In genomic region chr19:45813801-45814200, GRCm38 (mm10) we compare ENCODE assay signal across 8 mouse cellular contexts. TPM values are rescaled to one million over a fixed set of nuclear protein-coding genes. Genes with fewer than 3 reads are reported as not detected.
DNase-seq lines count a peak whose midpoint lies in the region; ATAC-seq and TF ChIP-seq lines count a peak whose summit lies in the region.

No protein-coding gene starts in this region.

- no peak overlapping the region for H3K27ac ChIP-seq in hindbrain, embryonic 10.5 days
- H3K27ac ChIP-seq in hindbrain, embryonic 16.5 days (ENCODE audit: low read depth, low read length) = no peak overlapping the region
- H3K27ac ChIP-seq in limb, embryonic 13.5 days = no peak overlapping the region

- TF ChIP-seq CTCF in C2C12 (IDR thresholded peaks at IDR 0.05; ENCODE audit: control insufficient read depth, insufficient read depth, insufficient read length) = no peak
- no peak for TF ChIP-seq CTCF in brain, embryonic 14.5 days (IDR thresholded peaks at IDR 0.05; ENCODE audit: borderline replicate concordance, extremely low read depth, insufficient read depth, insufficient read length)

- H3K36me3 ChIP-seq in hindbrain, embryonic 10.5 days = 0 out of 2 replicates have a peak, but pooled peaks cover 6% of the 10 kb centered on the region
- H3K36me3 ChIP-seq in hindbrain, embryonic 16.5 days (ENCODE audit: control insufficient read depth, insufficient read depth, low read length) = no peaks in the 10 kb centered on the region
- no peaks in the 10 kb centered on the region for H3K36me3 ChIP-seq in C2C12 (ENCODE audit: control insufficient read depth, insufficient read depth)
- H3K36me3 ChIP-seq in limb, embryonic 13.5 days = peaks cover 8% of the 10 kb centered on the region

- no peak overlapping the region; the same call in 1 of the 2 replicates for H3K4me2 ChIP-seq in hindbrain, embryonic 16.5 days (ENCODE audit: low read length)
- H3K4me2 ChIP-seq in limb, embryonic 13.5 days (replicated peaks) = no peak overlapping the region

- no peaks in the 10 kb centered on the region for H3K79me3 ChIP-seq in C2C12 (ENCODE audit: low read depth)

- no peaks in the 10 kb centered on the region for H3K79me2 ChIP-seq in C2C12 (ENCODE audit: control insufficient read depth, insufficient read depth)

- ATAC-seq in hindbrain, embryonic 16.5 days = no peak
- peak; percentile 49; the same call in 1 of the 2 replicates for ATAC-seq in limb, embryonic 13.5 days (ENCODE audit: low FRiP score, low read depth)

- H3K9ac ChIP-seq in hindbrain, embryonic 16.5 days (ENCODE audit: low read depth, low read length) = no peak overlapping the region
- H3K9ac ChIP-seq in limb, embryonic 13.5 days = no peak overlapping the region

- intact Hi-C loops in gastrocnemius, postnatal 36 days (cut with DNase I) = loop anchor here (2.0 to 5.0 kb wide), 2 partner anchors 139 to 198 kb away; no protein-coding TSS in a partner anchor

- H3K4me3 ChIP-seq in hindbrain, embryonic 10.5 days = no peak overlapping the region
- H3K4me3 ChIP-seq in hindbrain, embryonic 16.5 days (ENCODE audit: low read length) = no peak overlapping the region
- H3K4me3 ChIP-seq in C2C12 (ENCODE audit: insufficient read depth, poor library complexity, severe bottlenecking) = no peak overlapping the region
- no peak overlapping the region for H3K4me3 ChIP-seq in limb, embryonic 13.5 days

- H3K9me3 ChIP-seq in hindbrain, embryonic 10.5 days = no peaks in the 10 kb centered on the region
- H3K9me3 ChIP-seq in hindbrain, embryonic 16.5 days (ENCODE audit: control insufficient read depth, low read length) = no peaks in the 10 kb centered on the region
- H3K9me3 ChIP-seq in limb, embryonic 13.5 days = no peaks in the 10 kb centered on the region

- H3K4me1 ChIP-seq in hindbrain, embryonic 10.5 days (replicated peaks) = peaks cover 55% of the 10 kb centered on the region
- H3K4me1 ChIP-seq in hindbrain, embryonic 16.5 days (ENCODE audit: control insufficient read depth, insufficient read depth, low read depth, low read length) = peaks cover 24% of the 10 kb centered on the region
- H3K4me1 ChIP-seq in limb, embryonic 13.5 days = peaks cover 41% of the 10 kb centered on the region

- 10% methylated on average over 12 of the region's 12 CpGs for WGBS in hindbrain, embryonic 10.5 days
- WGBS in hindbrain, embryonic 16.5 days = 13% methylated on average over 12 of the region's 12 CpGs
- WGBS in limb, embryonic 13.5 days = 14% methylated on average over 12 of the region's 12 CpGs

- H3ac ChIP-seq in C2C12 (ENCODE audit: control insufficient read depth, insufficient read length, low read depth) = no peak overlapping the region

- TF ChIP-seq POLR2A in brain, embryonic 14.5 days (IDR thresholded peaks at IDR 0.05; ENCODE audit: borderline replicate concordance, extremely low read depth, insufficient read depth, insufficient read length, poor library complexity, severe bottlenecking) = no peak

- peaks cover 53% of the 10 kb centered on the region for H3K27me3 ChIP-seq in hindbrain, embryonic 10.5 days (ENCODE audit: insufficient read depth, poor library complexity, severe bottlenecking)
- no peaks in the 10 kb centered on the region for H3K27me3 ChIP-seq in hindbrain, embryonic 16.5 days (replicated peaks; ENCODE audit: control insufficient read depth, insufficient read depth, low read length)
- H3K27me3 ChIP-seq in C2C12 (ENCODE audit: control insufficient read depth, insufficient read depth, insufficient read length) = peaks cover 6% of the 10 kb centered on the region
- H3K27me3 ChIP-seq in limb, embryonic 13.5 days = peaks cover 54% of the 10 kb centered on the region

- DNase-seq in hindbrain, embryonic 10.5 days (ENCODE audit: low spot score) = peak; percentile 70
- peak; percentile 44 for DNase-seq in brain, embryonic 14.5 days (ENCODE audit: low read depth)
- no peak for DNase-seq in gastrocnemius, postnatal 36 days
- DNase-seq in urinary bladder, adult 2 months (ENCODE audit: low spot score) = no peak
- DNase-seq in frontal cortex, adult 2 months (ENCODE audit: extremely low spot score in 1 of 2, low spot score in 1 of 2) = no peak

TF ChIP-seq in C2C12, 6 proteins besides CTCF, POLR2A, EP300 and RAD21:
- TF ChIP-seq USF1 (IDR thresholded peaks at IDR 0.05; ENCODE audit: low read depth) = peak; percentile 80
- TF ChIP-seq MYOG (IDR thresholded peaks at IDR 0.05; ENCODE audit: control insufficient read depth, extremely low read depth, insufficient read length) = no peak
- TF ChIP-seq CEBPB (IDR thresholded peaks at IDR 0.05; ENCODE audit: low read depth) = no peak
- no peak for TF ChIP-seq MYOD1 (IDR thresholded peaks at IDR 0.05; ENCODE audit: control insufficient read depth, insufficient read length, low read depth)
TF ChIP-seq in C2C12: peak in this region for 1.

RNA-seq across cellular contexts. Expression of gene Kcnip2, which starts 2.1 kb away (rescaled TPM):
- 0.71 and 0.77 TPM in 2 replicates for polyA plus RNA-seq in hindbrain, embryonic 10.5 days (2016; fragmentation: Nextera tagmentation; extraction: Ambion mirVana)
- polyA plus RNA-seq in hindbrain, embryonic 16.5 days (2015; fragmentation: Nextera tagmentation; extraction: Ambion mirVana) = 17.0 and 19.2 TPM in 2 replicates
- polyA plus RNA-seq in C2C12 (2012; fragmentation: generic; extraction: Trizol) = not detected
- polyA plus RNA-seq in brain, embryonic 14.5 days (2012; rRNA removed) = 9.0 and 10.2 TPM in 2 replicates
- 0.55 and 0.70 TPM in 2 replicates for polyA plus RNA-seq in limb, embryonic 13.5 days (2015; fragmentation: Nextera tagmentation; extraction: Ambion mirVana)
- total RNA-seq in gastrocnemius, postnatal 36 days (2021) = under 1 TPM; 0.17 to 0.38 TPM
- 0.40 and 0.55 TPM in 2 replicates for polyA plus RNA-seq in urinary bladder, adult 2 months (2012; rRNA removed)
- 141 and 182 TPM in 2 replicates for polyA plus RNA-seq in frontal cortex, adult 2 months (2012; rRNA removed)

RNA-seq across cellular contexts. Expression of gene Mgea5, which starts 30.2 kb away (rescaled TPM):
- polyA plus RNA-seq in hindbrain, embryonic 10.5 days (2016; fragmentation: Nextera tagmentation; extraction: Ambion mirVana) = 60.0 and 60.8 TPM in 2 replicates
- 63.7 and 68.3 TPM in 2 replicates for polyA plus RNA-seq in hindbrain, embryonic 16.5 days (2015; fragmentation: Nextera tagmentation; extraction: Ambion mirVana)
- polyA plus RNA-seq in C2C12 (2012; fragmentation: generic; extraction: Trizol) = 12.1 TPM
- 125 and 156 TPM in 2 replicates for polyA plus RNA-seq in brain, embryonic 14.5 days (2012; rRNA removed)
- polyA plus RNA-seq in limb, embryonic 13.5 days (2015; fragmentation: Nextera tagmentation; extraction: Ambion mirVana) = 66.0 and 68.2 TPM in 2 replicates
- total RNA-seq in gastrocnemius, postnatal 36 days (2021) = 10 to 100 TPM; 26.2 to 31.1 TPM
- 74.9 and 76.7 TPM in 2 replicates for polyA plus RNA-seq in urinary bladder, adult 2 months (2012; rRNA removed)
- 140 and 147 TPM in 2 replicates for polyA plus RNA-seq in frontal cortex, adult 2 months (2012; rRNA removed)

Comparison
In these comparisons a context has a peak if more than half of its experiments do, and no peak if none do; other contexts are left out.
1. DNase-seq: peak in hindbrain, embryonic 10.5 days (single experiment) and brain, embryonic 14.5 days (single experiment); none in gastrocnemius, postnatal 36 days (0 of 2), urinary bladder, adult 2 months (single experiment) and frontal cortex, adult 2 months (0 of 2).